Comparison of ENCODE assay signal across 12 mouse cellular contexts in the genomic region with DNA sequence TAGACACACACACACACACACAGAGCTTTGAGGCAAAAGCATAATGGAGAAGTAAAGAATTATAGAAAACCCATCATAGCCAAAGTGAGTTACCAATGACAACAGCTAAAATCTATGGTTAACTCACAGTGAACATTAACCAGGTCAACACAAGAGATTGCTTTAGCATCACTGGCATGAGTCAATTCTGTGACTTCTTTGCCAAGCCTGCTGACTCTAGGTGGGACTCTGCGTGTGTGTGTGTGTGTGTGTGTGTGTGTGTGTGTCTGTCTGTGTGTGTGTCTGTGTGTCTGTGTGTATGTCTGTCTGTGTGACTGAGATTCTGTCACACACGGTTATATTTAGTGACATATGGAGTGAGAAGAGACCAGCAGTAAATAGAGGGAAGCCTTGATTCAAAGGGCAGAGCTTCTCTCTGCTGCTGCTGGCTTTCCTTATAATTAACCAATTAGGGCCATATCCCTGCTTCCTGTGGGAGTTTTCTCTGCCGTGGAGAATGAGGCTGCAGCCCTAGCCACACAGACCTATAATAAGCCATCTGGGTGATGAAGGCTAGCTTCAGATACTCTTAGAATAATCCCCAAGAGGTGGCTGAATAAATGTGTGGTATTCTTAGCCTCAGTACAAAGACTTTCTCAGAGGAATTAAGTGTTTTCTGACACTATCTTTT. TPM values are rescaled to one million over a fixed set of nuclear protein-coding genes. Genes with fewer than 3 reads are reported as not detected.
DNase-seq lines count a peak whose midpoint lies in the region; ATAC-seq lines count a peak whose summit lies in the region.
"Had no signal": no experiment of that assay in that cellular context is flagged by ENCODE, and none has a peak within 500 bp of the region (broad histone marks: within the 10 kb centered on the region; RNA-seq: fewer than 3 reads in every experiment).

No protein-coding gene starts in this region.

- H3K27me3 ChIP-seq in midbrain, embryonic 12.5 days: 0 out of 2 replicates have a peak, but pooled peaks cover 4% of the 10 kb centered on the region
- H3K27me3 ChIP-seq in midbrain, embryonic 11.5 days (ENCODE audit: control insufficient read depth, insufficient read depth, low read length): no peaks in the 10 kb centered on the region
- no peaks in the 10 kb centered on the region for H3K27me3 ChIP-seq in hindbrain, embryonic 14.5 days (ENCODE audit: control insufficient read depth, insufficient read depth, low read length)
- H3K27me3 ChIP-seq: Patski had no signal

- peak overlapping the region; percentile 29; the same call in 1 of the 2 replicates for H3K9ac ChIP-seq in midbrain, embryonic 12.5 days (replicated peaks)
- H3K9ac ChIP-seq in midbrain, embryonic 11.5 days (ENCODE audit: low read length): no peak overlapping the region
- H3K9ac ChIP-seq in hindbrain, embryonic 14.5 days: 0 out of 2 replicates have a peak overlapping the region, but pooled peaks have one; percentile 41

- peaks cover 59% of the 10 kb centered on the region for H3K4me1 ChIP-seq in midbrain, embryonic 12.5 days
- H3K4me1 ChIP-seq in midbrain, embryonic 11.5 days (ENCODE audit: control insufficient read depth, insufficient read depth, low read length): peaks cover 24% of the 10 kb centered on the region
- H3K4me1 ChIP-seq in hindbrain, embryonic 14.5 days (replicated peaks; ENCODE audit: control insufficient read depth, insufficient read depth, low read length): peaks cover 55% of the 10 kb centered on the region

- WGBS in midbrain, embryonic 12.5 days: 59% methylated on average over 3 of the region's 3 CpGs
- 58% methylated on average over 3 of the region's 3 CpGs for WGBS in midbrain, embryonic 11.5 days
- WGBS in hindbrain, embryonic 14.5 days: 35% methylated on average over 3 of the region's 3 CpGs

- peak overlapping the region; percentile 78 for H3K4me2 ChIP-seq in midbrain, embryonic 12.5 days (replicated peaks)
- H3K4me2 ChIP-seq in midbrain, embryonic 11.5 days: no peak overlapping the region
- peak overlapping the region; percentile 75 for H3K4me2 ChIP-seq in hindbrain, embryonic 14.5 days (replicated peaks)

- no peaks in the 10 kb centered on the region for H3K9me3 ChIP-seq in midbrain, embryonic 12.5 days
- H3K9me3 ChIP-seq in midbrain, embryonic 11.5 days (ENCODE audit: control insufficient read depth, low read length): no peaks in the 10 kb centered on the region
- no peaks in the 10 kb centered on the region for H3K9me3 ChIP-seq in hindbrain, embryonic 14.5 days (ENCODE audit: control insufficient read depth, low read length)

- peak; percentile 44 to 45 for DNase-seq in cerebellum, postnatal 14 days
- no peak for DNase-seq in cerebellum, adult 11-12 months
- no peak for DNase-seq in midbrain, embryonic 11.5 days (ENCODE audit: low spot score, missing footprints)
- no peak for DNase-seq in hindbrain, embryonic 14.5 days (ENCODE audit: low spot score)
- peak; percentile 60 for DNase-seq in retina, postnatal 1 day
- DNase-seq in testis, postnatal 14 days (ENCODE audit: low spot score): no peak
- no peak for DNase-seq in embryo, embryonic 9.5 days (ENCODE audit: extremely low spot score)
- DNase-seq: adrenal gland, postnatal 25 days; kidney, adult 18-20 months; liver had no signal

- peak overlapping the region; percentile 8; the same call in 1 of the 2 replicates for H3K4me3 ChIP-seq in midbrain, embryonic 12.5 days
- no peak overlapping the region for H3K4me3 ChIP-seq in midbrain, embryonic 11.5 days (ENCODE audit: low read depth, low read length)
- H3K4me3 ChIP-seq in hindbrain, embryonic 14.5 days (replicated peaks; ENCODE audit: low read length): 0 out of 2 replicates have a peak overlapping the region, but pooled peaks have one; percentile 74

- H3K27ac ChIP-seq in midbrain, embryonic 12.5 days (replicated peaks): peak overlapping the region; percentile 83
- H3K27ac ChIP-seq in midbrain, embryonic 11.5 days (ENCODE audit: low read depth, low read length): no peak overlapping the region
- peak overlapping the region; percentile 91 for H3K27ac ChIP-seq in hindbrain, embryonic 14.5 days

- peak; percentile 8; the same call in 1 of the 2 replicates for ATAC-seq in midbrain, embryonic 12.5 days (ENCODE audit: low FRiP score, low read depth)
- ATAC-seq in midbrain, embryonic 11.5 days (ENCODE audit: low FRiP score): no peak
- ATAC-seq in hindbrain, embryonic 14.5 days (ENCODE audit: low FRiP score): no peak
- ATAC-seq: Patski had no signal

- H3K36me3 ChIP-seq in midbrain, embryonic 12.5 days: no peaks in the 10 kb centered on the region
- H3K36me3 ChIP-seq in midbrain, embryonic 11.5 days (ENCODE audit: control insufficient read depth, insufficient read depth, low read length): no peaks in the 10 kb centered on the region
- H3K36me3 ChIP-seq in hindbrain, embryonic 14.5 days (replicated peaks; ENCODE audit: control insufficient read depth, insufficient read depth): no peaks in the 10 kb centered on the region

RNA-seq across cellular contexts. Expression of a gene that starts 14.5 kb away (rescaled TPM):
- polyA plus RNA-seq in midbrain, embryonic 12.5 days (2016; fragmentation: Nextera tagmentation; extraction: Ambion mirVana): 28.5 and 32.0 TPM in 2 replicates
- polyA plus RNA-seq in midbrain, embryonic 11.5 days (2014; fragmentation: Nextera tagmentation; extraction: Ambion mirVana): 18.5 and 22.9 TPM in 2 replicates
- polyA plus RNA-seq in hindbrain, embryonic 14.5 days (2014; fragmentation: Nextera tagmentation; extraction: Ambion mirVana): 35.3 and 37.2 TPM in 2 replicates

RNA-seq across cellular contexts. Expression of a gene that starts 21.5 kb away (rescaled TPM):
- 0.42 and 0.56 TPM in 2 replicates for polyA plus RNA-seq in midbrain, embryonic 12.5 days (2016; fragmentation: Nextera tagmentation; extraction: Ambion mirVana)
- 0.88 and 1.2 TPM in 2 replicates for polyA plus RNA-seq in midbrain, embryonic 11.5 days (2014; fragmentation: Nextera tagmentation; extraction: Ambion mirVana)
- 1.7 and 2.1 TPM in 2 replicates for polyA plus RNA-seq in hindbrain, embryonic 14.5 days (2014; fragmentation: Nextera tagmentation; extraction: Ambion mirVana)

RNA-seq across cellular contexts. Expression of a gene that starts 26.3 kb away (rescaled TPM):
- 6.0 and 7.5 TPM in 2 replicates for polyA plus RNA-seq in midbrain, embryonic 12.5 days (2016; fragmentation: Nextera tagmentation; extraction: Ambion mirVana)
- polyA plus RNA-seq in midbrain, embryonic 11.5 days (2014; fragmentation: Nextera tagmentation; extraction: Ambion mirVana): 5.3 and 6.1 TPM in 2 replicates
- polyA plus RNA-seq in hindbrain, embryonic 14.5 days (2014; fragmentation: Nextera tagmentation; extraction: Ambion mirVana): 11.9 and 14.9 TPM in 2 replicates

RNA-seq across cellular contexts. Expression of a gene that starts 27.4 kb away (rescaled TPM):
- 0.48 TPM in 1 of 2 replicates, not detected in the other for polyA plus RNA-seq in midbrain, embryonic 12.5 days (2016; fragmentation: Nextera tagmentation; extraction: Ambion mirVana)
- polyA plus RNA-seq in midbrain, embryonic 11.5 days (2014; fragmentation: Nextera tagmentation; extraction: Ambion mirVana): 0.48 and 0.81 TPM in 2 replicates
- polyA plus RNA-seq in hindbrain, embryonic 14.5 days (2014; fragmentation: Nextera tagmentation; extraction: Ambion mirVana): 0.83 and 1.8 TPM in 2 replicates

RNA-seq across cellular contexts. Expression of a gene that starts 43.2 kb away (rescaled TPM):
- 11.7 and 12.5 TPM in 2 replicates for polyA plus RNA-seq in midbrain, embryonic 12.5 days (2016; fragmentation: Nextera tagmentation; extraction: Ambion mirVana)
- polyA plus RNA-seq in midbrain, embryonic 11.5 days (2014; fragmentation: Nextera tagmentation; extraction: Ambion mirVana): 11.4 and 12.0 TPM in 2 replicates
- polyA plus RNA-seq in hindbrain, embryonic 14.5 days (2014; fragmentation: Nextera tagmentation; extraction: Ambion mirVana): 10.1 and 10.7 TPM in 2 replicates

Comparison
In these comparisons a context has a peak if more than half of its experiments do, and no peak if none do; other contexts are left out.
1. DNase-seq: peak in cerebellum, postnatal 14 days (2 of 2) and retina, postnatal 1 day (single experiment); none in cerebellum, adult 11-12 months (single experiment), midbrain, embryonic 11.5 days (single experiment), hindbrain, embryonic 14.5 days (single experiment), testis, postnatal 14 days (single experiment) and embryo, embryonic 9.5 days (single experiment).